Mouse (Mus musculus) adrenal gland, adult (tissue): ENCODE measurements around the gene Txn2.
A peak's percentile ranks its signal among the peaks of the same experiment; 100 is the strongest.

ENCODE experiments used
- DNase-seq, 2 experiments: peaks; one replicate each; pipeline ENCODE4 v3.0.0; 2022 to 2023; ENCODE audit warnings: low spot score in 1 of 2; ENCODE audit not compliant: inconsistent age in 2 of 2

The Txn2 gene

DNA sequence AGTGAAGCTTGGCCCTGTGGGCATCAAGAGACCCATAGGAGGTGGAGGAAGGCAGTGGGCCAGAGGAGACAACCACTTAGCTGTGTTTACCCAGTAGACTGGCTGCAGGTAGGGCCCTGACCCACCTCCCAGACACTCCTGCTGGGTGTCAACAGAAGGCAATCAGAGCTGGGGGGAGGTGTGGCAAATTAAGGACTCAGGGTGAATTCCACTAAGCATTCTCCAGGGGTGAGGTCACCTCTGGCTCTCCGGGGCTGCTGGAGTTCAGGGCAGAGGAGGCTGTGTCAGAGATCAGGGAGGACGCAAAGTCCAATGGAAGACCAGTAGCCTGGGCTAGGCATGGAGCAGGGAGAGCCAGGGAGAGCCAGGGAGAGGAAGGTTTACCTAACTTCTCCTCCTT lies 17.7 kb downstream of the Txn2 start:
- DNase-seq: peak in 1 of 2 experiments; percentile 74

DNA sequence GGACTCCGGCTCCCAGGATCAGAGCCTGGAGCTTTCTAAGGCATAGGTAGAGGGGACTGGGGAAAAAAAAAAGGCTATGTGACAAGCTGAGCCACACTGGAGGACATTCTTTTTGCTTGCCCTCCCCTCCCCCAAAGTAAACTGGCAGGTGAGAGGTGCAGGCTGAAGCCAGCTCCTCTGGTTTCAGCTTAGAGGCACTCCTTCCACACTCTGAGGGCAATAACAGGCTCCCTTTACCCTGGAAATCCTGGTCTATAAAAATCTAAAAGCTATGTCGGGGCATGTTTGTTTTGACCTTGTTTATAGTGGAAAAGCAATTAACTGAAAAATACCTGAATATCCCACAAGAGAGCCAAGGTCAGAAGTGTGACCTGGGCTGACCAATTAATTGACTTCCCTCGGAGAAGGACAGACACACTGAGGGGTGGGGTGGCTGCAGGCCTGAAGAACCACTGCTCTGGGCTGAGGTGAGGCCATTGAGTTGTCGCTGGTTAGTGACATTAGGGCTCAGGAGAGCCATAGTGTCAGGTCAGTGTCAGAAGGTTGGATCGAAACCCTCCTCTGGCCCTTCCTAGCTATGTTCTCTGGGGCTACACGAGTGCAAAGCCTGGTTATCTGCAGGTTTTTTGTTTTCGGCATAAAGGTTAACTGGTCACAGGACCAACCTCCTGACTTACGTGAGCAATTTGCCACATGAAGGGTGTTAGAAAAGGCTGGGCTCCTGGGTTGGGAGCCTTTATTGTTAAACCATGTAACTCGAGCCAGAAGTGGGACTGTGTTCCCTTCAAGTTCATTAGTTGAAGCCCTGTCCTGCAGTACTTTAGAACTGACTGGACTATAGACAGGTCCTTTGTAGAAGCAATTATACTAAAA lies 20.9 kb downstream of the Txn2 start:
- no peak for DNase-seq

DNA sequence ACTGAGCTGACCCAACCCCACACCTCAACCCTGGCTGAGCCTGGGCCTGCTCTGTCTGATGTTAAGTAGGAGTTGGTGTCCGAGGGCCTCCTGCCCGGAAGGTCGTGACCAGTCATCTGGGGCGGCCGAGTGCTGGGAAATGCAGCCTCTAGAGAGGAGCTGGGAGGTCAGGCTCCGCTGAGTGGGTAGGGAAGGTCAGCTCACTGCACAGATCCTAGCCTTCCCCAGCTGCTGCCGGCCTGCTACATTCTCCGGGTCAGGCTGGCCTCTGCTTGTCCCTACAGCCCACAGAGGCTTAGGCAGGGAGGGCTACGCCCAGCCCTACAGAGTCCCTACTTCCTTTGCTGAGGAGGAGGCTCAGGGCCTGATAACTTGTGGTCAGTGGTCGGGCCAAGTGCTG lies 22.3 kb downstream of the Txn2 start:
- no peak for DNase-seq

DNA sequence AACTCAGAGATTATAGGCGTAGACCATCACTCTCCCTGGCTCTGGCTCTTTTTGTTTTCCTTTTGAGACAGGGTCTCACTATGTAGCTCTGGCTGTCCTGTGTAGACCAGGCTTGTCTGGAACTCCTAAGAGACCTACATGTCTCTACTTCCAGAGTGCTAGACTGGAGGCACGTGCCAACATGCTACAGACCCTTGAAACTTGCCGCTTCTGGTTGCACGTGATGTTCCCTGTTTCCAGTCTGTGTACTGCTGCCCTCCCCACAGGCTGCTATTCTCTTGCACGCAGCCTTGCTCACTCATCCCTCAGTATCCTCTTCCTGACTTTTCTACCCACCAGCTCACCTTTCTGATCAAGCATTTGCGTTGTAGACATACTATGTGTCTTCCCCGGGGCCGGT lies 22.7 kb downstream of the Txn2 start:
- no peak for DNase-seq

DNA sequence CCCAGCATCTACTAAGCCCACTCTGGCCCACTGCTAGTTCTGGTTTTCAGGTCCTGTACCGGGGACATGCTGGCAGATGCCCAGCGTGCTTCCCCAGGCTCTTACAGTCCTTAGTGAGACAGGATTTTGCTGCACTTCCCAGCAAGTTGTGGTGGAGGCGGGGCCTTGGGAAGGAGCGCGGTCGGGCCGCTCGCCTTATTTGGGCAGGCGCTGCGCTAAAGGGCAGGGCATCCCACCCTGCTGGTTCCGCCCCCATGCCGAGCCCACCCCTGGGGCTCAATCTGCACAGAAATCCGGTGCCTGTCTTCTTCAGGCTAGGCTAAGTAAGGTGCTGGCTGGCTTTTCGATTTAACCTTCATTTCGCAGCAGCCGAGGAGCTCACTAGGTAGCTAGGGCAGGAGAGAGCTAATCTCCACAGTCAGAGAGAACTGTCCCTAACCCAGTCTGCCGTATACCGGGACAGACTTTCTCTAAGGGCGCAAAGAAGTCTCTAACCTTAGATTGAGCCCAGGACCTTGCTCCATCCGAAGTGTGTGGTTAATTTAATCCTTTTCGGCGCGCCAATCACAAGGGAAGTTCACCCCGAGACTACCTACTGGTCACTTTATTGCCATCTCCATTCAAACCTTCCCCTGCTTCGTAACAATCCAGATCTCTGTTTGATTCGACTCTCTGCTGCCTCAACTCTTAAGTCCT lies 23.4 kb downstream of the Txn2 start:
- DNase-seq: peak in 1 of 2 experiments; percentile 86

DNA sequence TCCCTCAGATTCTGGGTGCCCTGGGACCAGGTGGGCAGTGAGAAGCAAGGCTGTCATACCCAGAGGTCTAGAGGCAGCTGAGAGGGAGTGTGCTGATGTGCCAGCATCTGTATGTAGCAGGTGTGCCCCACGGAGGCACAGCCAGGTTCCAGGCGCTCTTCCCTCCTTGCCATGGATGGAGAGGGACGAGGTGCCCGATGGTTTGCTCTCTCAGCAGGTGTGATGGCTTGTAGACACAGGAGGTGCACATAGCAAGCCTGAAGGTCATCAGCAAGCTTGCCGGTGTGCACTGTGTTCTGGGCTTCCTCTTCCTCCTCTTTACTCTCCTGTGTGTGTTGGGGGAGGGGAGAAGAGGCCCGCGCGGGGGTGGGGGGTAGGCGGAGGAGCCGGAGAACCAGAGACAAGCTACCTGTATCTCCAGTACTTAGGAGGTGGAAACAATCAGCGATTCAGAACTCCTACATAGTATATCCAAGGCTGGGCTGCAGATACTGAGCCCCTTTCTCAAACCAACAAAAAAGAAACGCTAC lies 24.4 kb downstream of the Txn2 start:
- no peak for DNase-seq

DNA sequence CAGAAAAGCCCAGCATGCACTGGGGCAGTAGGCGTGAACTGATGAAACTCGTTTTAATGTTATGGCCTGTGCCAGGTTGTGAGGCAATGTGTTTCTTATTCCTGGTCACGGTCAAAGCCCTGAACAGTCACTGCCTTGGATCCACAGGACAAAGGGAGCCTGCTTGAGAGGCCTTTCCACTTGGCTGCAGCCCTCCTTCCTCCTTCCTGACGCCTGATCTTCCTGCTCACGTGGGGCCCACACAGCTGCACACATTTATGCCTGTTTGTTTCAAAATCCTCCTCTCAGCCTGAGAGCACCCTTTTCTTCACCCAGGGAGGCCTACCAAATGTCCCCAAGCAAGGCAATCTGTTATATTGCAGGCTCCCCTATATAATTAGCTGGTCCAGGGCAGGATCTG lies 25.6 kb downstream of the Txn2 start:
- no peak for DNase-seq

DNA sequence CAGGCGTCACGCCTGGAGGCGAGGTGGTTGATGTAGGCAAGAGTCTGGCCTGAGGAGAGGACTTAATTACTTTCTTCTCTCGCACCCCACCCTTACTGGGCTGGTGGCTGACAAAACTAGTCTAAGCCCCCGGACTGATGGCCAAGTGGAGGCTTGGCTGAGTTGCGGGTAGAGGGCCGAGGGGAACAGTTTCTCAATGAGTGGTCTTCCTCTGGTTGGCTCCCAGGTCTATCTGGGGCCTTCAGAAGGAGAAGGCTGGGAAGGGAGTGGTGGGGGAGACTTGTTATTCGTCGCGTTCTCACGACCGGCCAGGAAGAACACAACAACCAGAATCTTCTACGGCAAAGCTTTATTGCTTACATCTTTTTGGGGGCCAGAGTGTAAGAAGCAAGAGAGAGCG lies 33.9 kb downstream of the Txn2 start:
- DNase-seq: no peak

DNA sequence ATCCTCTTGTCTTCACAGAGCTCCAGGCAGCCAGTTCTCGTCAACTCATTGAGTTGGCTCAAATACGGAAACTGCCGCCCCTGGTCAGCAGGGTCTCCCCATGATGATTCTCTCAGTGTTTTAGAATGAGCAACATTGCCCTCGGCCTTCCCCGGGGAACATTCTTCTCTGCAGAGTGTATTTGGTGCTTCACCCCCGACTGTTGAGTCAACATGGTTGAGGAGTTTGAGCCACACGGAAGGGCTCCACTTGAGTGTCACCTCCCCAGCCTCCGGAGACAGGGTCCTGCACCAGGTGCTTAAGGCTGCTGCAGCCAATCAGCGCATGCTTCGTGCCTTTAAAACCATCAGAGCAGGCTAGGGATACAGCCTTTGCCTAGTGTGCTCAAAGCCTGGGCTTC lies 35.5 kb downstream of the Txn2 start:
- DNase-seq: no peak

DNA sequence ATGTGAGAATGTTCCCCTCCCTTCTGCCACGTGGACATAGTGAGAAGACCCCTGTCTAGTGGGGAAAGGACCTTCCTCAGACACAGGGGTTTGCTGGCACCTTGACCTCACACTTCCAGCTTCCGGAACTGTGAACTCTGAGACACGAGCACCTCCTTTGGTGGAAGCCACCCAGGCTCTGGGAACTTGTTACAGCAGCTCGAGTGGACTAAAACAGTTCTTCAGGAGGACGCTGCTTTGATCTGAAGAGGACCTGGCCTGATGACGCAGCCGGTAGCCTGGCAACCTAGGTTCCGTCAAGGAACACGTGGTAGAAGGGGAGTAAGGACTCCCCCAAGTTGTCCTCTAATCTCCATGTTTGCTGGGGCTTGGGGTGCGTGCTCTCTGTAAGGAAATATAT lies 36.4 kb downstream of the Txn2 start:
- DNase-seq: no peak

DNA sequence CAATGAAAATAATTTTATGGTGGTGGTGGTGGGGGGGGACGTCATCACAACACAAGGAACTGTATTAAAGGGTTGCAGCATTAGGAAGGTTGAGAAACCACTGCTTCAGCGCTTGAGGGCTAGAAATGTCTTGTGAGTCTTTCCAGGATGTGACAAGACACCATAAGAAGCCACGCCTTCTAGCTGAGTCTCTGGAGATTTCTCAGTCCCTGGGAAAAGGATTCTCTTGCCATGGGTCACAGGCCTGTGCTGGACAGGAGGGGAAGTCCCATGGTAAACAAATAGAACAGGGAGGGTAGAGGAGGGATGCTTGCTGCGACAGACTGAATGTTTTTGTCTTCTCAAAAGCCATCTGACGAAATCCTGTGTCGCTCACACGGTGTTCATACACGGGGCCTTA lies 37.0 kb downstream of the Txn2 start:
- no peak for DNase-seq

DNA sequence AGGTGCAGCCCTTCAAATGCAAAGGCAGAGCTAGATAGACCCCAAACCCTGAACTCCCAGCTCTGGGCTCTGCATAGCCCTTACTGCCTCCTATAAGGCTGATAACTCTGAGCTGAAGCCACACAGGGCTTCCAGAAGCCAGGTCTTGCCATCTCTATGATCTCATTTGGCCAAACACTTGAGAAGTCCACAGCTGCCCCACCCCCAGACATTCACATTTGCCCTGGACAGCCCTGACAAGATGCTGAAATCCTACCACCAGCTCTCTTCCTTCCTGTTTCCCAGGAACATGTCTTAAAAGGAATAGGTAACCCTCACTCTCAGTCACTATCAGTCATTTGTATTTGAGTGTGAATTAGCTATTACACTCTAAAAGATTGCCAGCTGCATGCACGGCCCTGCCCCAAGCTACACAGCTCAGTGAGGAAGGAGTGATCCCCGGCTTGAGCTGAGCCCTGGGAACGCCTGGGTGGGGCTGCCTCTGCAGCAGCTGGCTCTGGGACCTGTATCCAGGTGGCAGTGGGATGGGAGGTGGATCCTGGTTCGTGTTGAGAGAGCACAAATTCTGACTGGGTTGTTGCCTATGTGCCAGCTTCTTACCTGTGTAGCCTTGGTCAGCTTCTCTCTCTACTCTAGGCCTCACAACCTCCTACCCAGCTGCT lies 38.9 kb downstream of the Txn2 start:
- no peak for DNase-seq

DNA sequence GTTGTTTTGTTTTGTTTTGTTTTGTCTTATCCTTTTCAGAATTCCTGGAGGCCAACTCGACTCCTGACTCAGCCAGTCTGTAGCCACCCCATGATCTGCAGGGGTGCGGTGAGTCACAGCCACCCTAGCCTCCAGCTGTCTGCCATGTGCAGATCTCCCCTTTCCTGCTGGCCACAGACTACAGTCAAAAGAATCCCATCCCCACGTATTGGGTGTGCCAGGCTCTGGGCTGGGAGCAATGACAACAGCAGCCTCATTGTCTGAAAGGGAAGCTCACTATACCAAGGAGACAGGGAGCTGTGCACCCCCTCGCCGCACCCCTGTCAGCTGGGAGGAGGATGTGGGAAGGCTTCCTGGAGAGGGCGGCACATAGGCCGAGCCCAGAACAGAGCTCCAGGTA lies 40.5 kb downstream of the Txn2 start:
- peak; percentile 73 to 83 for DNase-seq

DNA sequence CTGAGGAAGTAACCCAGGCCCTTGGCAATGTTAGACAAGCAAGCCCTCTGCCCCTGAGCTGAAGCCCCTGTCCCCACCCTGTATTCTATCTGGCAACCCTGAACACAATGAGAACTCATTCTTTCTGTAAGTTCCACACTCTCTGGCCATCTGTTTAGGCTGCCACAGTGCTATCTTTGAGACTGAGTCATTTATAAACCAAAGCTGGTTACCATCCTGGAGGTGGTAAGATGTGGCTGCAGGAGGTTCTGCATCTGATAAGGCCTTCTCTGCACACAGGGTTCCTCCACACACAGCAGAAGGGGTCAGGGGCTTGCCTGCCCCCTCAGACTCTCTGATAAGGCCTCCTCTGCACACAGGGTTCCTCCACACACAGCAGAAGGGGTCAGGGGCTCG lies 41.7 kb downstream of the Txn2 start:
- DNase-seq: no peak

DNA sequence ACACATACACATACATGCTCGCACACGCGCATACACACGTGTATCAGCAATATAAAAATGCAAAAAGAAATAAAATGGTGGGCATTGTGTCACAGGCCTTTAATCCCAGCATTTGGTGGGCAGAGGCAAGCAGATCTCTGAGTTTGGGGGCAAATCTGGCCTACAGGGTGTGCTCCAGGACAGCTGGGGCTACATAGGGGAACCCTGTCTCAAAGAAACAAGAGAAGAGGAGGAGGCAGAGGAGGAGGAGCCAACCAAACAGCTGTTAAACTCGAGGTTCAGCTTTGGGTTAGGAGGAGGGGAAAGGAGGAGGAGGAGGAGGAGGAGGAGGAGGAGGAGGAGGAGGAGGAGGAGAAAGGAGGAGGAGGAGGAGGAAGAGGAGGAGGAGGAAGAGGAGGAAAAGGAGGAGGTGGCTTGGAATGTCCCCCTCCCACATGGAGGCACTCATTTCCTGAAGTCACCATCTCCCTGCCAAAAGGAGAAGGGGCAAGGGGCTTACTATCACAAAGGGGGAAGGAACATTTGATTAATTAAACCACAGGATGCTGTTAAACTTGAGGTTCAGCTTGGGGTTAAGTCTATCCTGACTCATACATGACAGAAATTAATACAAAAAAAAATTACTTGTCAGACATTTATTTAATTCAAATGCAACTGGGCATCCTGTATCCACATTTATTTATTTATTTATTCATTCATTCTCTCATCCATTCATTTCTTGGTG lies 42.3 kb downstream of the Txn2 start:
- no peak for DNase-seq

DNA sequence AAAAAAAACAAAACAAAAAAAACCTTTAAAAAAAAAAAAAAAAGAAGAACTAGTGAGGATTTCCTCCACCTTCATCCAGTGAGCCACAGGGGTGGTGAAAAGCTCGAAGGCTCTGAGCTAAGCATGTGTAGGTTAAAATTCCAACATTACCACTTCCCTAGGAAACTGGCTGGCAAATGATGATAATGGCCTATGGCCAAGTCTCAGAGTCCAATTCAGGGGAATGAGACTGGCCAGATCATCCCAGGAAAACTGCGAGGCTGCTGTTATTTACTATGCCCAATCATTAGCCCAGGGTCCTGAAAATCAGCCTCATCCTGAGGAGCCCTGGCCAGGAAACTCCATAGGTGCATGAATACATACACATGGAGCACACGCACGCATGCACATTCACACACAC lies 42.9 kb downstream of the Txn2 start:
- DNase-seq: no peak

DNA sequence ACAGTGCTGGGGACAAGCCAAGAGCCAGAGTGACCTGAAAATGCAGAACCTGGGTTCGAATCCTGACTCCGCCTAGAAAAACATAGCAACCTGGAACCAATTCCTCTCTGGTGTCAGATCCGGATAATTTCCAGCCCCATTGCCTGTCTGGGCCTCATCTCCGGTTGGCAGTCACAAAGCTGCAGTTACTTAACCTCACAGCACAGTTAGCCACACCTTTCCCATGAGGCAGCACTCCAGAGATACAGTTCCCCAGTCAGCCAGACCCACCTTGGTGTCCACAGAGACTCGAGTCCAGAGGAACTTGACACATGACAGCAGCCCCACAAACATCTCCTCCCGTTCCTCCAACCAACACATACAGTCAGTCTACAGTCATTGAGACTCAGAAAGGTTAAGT lies 43.6 kb downstream of the Txn2 start:
- DNase-seq: no peak

DNA sequence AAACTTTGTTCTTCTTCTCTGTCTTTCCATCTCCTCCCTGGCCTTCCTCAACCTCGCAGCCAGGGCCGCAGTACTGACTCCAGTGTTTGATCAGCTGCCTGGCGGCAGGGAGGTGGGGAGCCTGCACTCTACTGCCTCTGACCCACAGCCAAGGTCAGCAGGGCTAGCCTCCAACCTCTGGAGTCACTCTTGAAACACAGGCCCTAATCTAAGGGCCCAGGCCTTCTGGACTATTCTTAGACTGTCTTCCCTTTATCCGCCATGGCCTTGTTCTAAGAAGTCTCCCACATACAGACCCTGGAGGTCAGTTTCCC lies 45.2 kb downstream of the Txn2 start:
- peak in 1 of 2 experiments; percentile 63 for DNase-seq

DNA sequence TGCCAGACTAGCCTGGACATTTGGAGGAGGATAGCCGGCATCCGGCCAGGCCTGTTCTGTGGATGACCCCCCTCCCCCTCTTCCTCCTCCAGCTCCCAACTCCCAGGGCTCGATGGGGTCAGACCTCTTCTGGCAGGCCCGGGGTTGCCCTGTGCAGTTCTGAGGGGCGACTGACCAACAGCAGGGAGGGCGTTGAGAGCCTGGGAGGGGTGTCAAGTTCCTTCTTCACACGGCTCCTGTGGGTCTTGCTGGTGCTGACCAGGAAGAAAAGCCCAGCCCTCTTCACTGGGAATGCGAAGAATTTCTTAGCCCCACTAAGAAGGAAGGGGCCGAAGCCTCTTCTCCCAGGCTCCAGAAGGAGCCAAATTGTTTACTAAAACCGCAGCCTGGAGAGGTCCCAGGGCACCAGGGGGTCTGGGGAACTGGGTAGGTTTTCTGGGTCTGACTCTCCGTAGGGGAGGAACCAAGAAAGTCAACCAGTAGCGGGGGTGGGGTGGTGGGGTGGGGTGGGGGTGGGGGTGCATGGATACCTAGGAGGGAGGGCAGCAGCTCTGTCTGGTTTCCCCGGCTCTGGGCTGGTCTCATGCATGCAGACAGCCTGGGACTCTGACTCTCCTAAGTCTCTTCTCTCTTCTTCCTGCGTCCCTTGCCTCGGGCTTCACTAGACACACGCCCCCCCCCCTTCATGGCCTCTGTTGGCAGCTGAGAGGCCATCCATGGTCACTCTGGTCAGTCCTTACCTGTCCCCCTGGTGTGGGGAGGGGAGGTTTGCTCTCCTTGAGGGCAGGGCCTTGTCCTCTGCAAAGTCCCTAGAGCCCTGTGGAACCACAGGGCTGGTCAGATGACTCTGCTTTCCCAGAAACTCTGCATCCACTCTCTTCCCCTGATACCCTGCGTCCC lies 45.8 kb downstream of the Txn2 start:
- DNase-seq: no peak

DNA sequence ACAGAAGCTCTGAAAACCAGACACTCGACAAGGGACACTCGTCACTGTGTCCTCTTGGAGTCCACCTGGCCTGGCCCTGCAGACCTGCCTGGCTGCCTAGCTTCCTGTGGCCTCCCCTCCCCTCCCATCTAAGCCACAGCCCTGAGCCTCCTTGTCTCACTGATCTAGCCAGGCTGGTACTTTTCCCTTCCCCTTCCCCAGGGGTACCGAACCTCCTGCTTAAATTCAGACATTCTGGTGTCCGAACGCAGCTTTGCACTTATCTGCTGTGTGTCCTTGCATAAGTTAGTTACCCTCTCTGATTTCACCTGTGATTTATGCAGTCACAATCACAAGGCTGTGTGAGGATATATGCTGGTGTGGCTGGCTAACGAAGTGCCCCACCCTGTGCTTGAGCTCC lies 46.5 kb downstream of the Txn2 start:
- DNase-seq: no peak
